Mouse (Mus musculus): ENCODE data around the gene Cers5. TPM values are rescaled to one million over a fixed set of nuclear protein-coding genes. Genes with fewer than 3 reads are reported as not detected.

Gene Cers5
- polyA plus RNA-seq, 1 experiment from 2014 or later: 61.6 TPM

GRCm38 (mm10) chr15:99725341-99726155 is 47.1 kb downstream of the Cers5 start, which contains the start of gene Cox14:
TSS of gene Cox14 (plus strand) at chr15:99725618.
- H3K27ac ChIP-seq (ENCODE audit: low read depth, low read length): peak within 1 kb of the TSS; percentile 90
- peak within 1 kb of the TSS; percentile 96 for H3K4me3 ChIP-seq (ENCODE audit: low read depth, low read length)
- H3K27me3 ChIP-seq (ENCODE audit: control insufficient read depth, insufficient read depth, low read length): no peaks in the 10 kb centered on the region
- WGBS: under 1% methylated on average over 58 of the region's 68 CpGs
- H3K4me2 ChIP-seq (replicated peaks; ENCODE audit: low read depth, low read length): peak within 1 kb of the TSS; percentile 52
- peak within 1 kb of the TSS; percentile 96 for H3K9ac ChIP-seq (ENCODE audit: low read depth, low read length)
- DNase-seq (ENCODE audit: low spot score) (peak; percentile 99), ATAC-seq (ENCODE audit: low FRiP score) (peak; percentile 95)
- H3K36me3 ChIP-seq (ENCODE audit: control insufficient read depth, insufficient read depth, low read length): peaks cover 1% of the 10 kb centered on the region; the same call in 1 of the 2 replicates
- H3K9me3 ChIP-seq (ENCODE audit: control insufficient read depth, low read length): no peaks in the 10 kb centered on the region
- peaks cover 12% of the 10 kb centered on the region for H3K4me1 ChIP-seq (replicated peaks; ENCODE audit: control insufficient read depth, insufficient read depth, low read length)

- H3K9ac ChIP-seq (ENCODE audit: low read depth, low read length): no peak overlapping the region
- peak overlapping the region; percentile 36 for H3K4me2 ChIP-seq (replicated peaks; ENCODE audit: low read depth, low read length)
- no peaks in the 10 kb centered on the region for H3K27me3 ChIP-seq (ENCODE audit: control insufficient read depth, insufficient read depth, low read length)
- peaks cover 12% of the 10 kb centered on the region for H3K4me1 ChIP-seq (replicated peaks; ENCODE audit: control insufficient read depth, insufficient read depth, low read length)
- DNase-seq (ENCODE audit: low spot score): peak; percentile 74
- WGBS: 14% methylated on average over 16 of the region's 16 CpGs
- H3K9me3 ChIP-seq (ENCODE audit: control insufficient read depth, low read length): no peaks in the 10 kb centered on the region
- peak overlapping the region; percentile 59 for H3K27ac ChIP-seq (ENCODE audit: low read depth, low read length)
- ATAC-seq (ENCODE audit: low FRiP score): peak; percentile 34; the same call in 1 of the 2 replicates
- H3K36me3 ChIP-seq (ENCODE audit: control insufficient read depth, insufficient read depth, low read length): peaks cover 4% of the 10 kb centered on the region; the same call in 1 of the 2 replicates
- no peak overlapping the region for H3K4me3 ChIP-seq (ENCODE audit: low read depth, low read length)
Measured at GRCm38 (mm10) chr15:99724292-99725021, 48.2 kb downstream of the Cers5 start.

- H3K9ac ChIP-seq (ENCODE audit: low read depth, low read length): no peak overlapping the region
- peak overlapping the region; percentile 59 for H3K27ac ChIP-seq (ENCODE audit: low read depth, low read length)
- no peaks in the 10 kb centered on the region for H3K9me3 ChIP-seq (ENCODE audit: control insufficient read depth, low read length)
- 8% methylated on average over 11 of the region's 11 CpGs for WGBS
- H3K4me1 ChIP-seq (replicated peaks; ENCODE audit: control insufficient read depth, insufficient read depth, low read length): peaks cover 12% of the 10 kb centered on the region
- no peak overlapping the region for H3K4me2 ChIP-seq (replicated peaks; ENCODE audit: low read depth, low read length)
- DNase-seq (ENCODE audit: low spot score) (no peak), ATAC-seq (ENCODE audit: low FRiP score) (no peak)
- H3K4me3 ChIP-seq (ENCODE audit: low read depth, low read length): no peak overlapping the region
- H3K36me3 ChIP-seq (ENCODE audit: control insufficient read depth, insufficient read depth, low read length): peaks cover 4% of the 10 kb centered on the region; the same call in 1 of the 2 replicates
- no peaks in the 10 kb centered on the region for H3K27me3 ChIP-seq (ENCODE audit: control insufficient read depth, insufficient read depth, low read length)
Measured at GRCm38 (mm10) chr15:99723515-99724291, 49.0 kb downstream of the Cers5 start.

GRCm38 (mm10) chr15:99723120-99723514 is 49.6 kb downstream of the Cers5 start:
- Histone ChIP-seq H3K36me3 (ENCODE audit: control insufficient read depth, insufficient read depth, low read length) (peaks cover 4% of the 10 kb centered on the region; the same call in 1 of the 2 replicates), H3K4me1 (replicated peaks; ENCODE audit: control insufficient read depth, insufficient read depth, low read length) (peaks cover 12% of the 10 kb centered on the region), H3K27ac (ENCODE audit: low read depth, low read length) (peak overlapping the region; percentile 59; the same call in 1 of the 2 replicates)

GRCm38 (mm10) chr15:99721921-99722743 is 50.6 kb downstream of the Cers5 start:
- H3K36me3 ChIP-seq (ENCODE audit: control insufficient read depth, insufficient read depth, low read length): peaks cover 4% of the 10 kb centered on the region; the same call in 1 of the 2 replicates
- 80% methylated on average over 25 of the region's 25 CpGs for WGBS
- H3K4me1 ChIP-seq (replicated peaks; ENCODE audit: control insufficient read depth, insufficient read depth, low read length): peaks cover 12% of the 10 kb centered on the region

More at GRCm38 (mm10) chr15:99723120-99723514, 49.6 kb downstream of the Cers5 start:
- 51% methylated on average over 10 of the region's 10 CpGs for WGBS
- H3K4me3 ChIP-seq (ENCODE audit: low read depth, low read length): no peak overlapping the region
- ATAC-seq (ENCODE audit: low FRiP score): no peak
- 0 out of 2 replicates have a peak overlapping the region, but pooled peaks have one; percentile 19 for H3K9ac ChIP-seq (ENCODE audit: low read depth, low read length)
- no peaks in the 10 kb centered on the region for H3K9me3 ChIP-seq (ENCODE audit: control insufficient read depth, low read length)
- no peaks in the 10 kb centered on the region for H3K27me3 ChIP-seq (ENCODE audit: control insufficient read depth, insufficient read depth, low read length)
- no peak overlapping the region for H3K4me2 ChIP-seq (replicated peaks; ENCODE audit: low read depth, low read length)
- no peak for DNase-seq (ENCODE audit: low spot score)

GRCm38 (mm10) chr15:99719865-99720264 is 52.8 kb downstream of the Cers5 start:
- Histone ChIP-seq H3K4me1 (replicated peaks; ENCODE audit: control insufficient read depth, insufficient read depth, low read length) (peaks cover 12% of the 10 kb centered on the region), H3K27ac (ENCODE audit: low read depth, low read length) (no peak overlapping the region), H3K27me3 (ENCODE audit: control insufficient read depth, insufficient read depth, low read length) (no peaks in the 10 kb centered on the region), H3K9me3 (ENCODE audit: control insufficient read depth, low read length) (no peaks in the 10 kb centered on the region), H3K9ac (ENCODE audit: low read depth, low read length) (no peak overlapping the region), H3K36me3 (ENCODE audit: control insufficient read depth, insufficient read depth, low read length) (peaks cover 4% of the 10 kb centered on the region; the same call in 1 of the 2 replicates), H3K4me2 (replicated peaks; ENCODE audit: low read depth, low read length) (no peak overlapping the region), H3K4me3 (ENCODE audit: low read depth, low read length) (no peak overlapping the region)
- WGBS: 86% methylated on average over 8 of the region's 8 CpGs
- ATAC-seq (ENCODE audit: low FRiP score) (no peak), DNase-seq (ENCODE audit: low spot score) (no peak)

More at GRCm38 (mm10) chr15:99721921-99722743, 50.6 kb downstream of the Cers5 start:
- ATAC-seq (ENCODE audit: low FRiP score) (no peak), DNase-seq (ENCODE audit: low spot score) (no peak)
- no peaks in the 10 kb centered on the region for H3K27me3 ChIP-seq (ENCODE audit: control insufficient read depth, insufficient read depth, low read length)
- no peaks in the 10 kb centered on the region for H3K9me3 ChIP-seq (ENCODE audit: control insufficient read depth, low read length)
- H3K27ac ChIP-seq (ENCODE audit: low read depth, low read length): no peak overlapping the region
- no peak overlapping the region for H3K9ac ChIP-seq (ENCODE audit: low read depth, low read length)
- no peak overlapping the region for H3K4me3 ChIP-seq (ENCODE audit: low read depth, low read length)
- H3K4me2 ChIP-seq (replicated peaks; ENCODE audit: low read depth, low read length): no peak overlapping the region

GRCm38 (mm10) chr15:99718461-99719021 is 54.1 kb downstream of the Cers5 start:
- DNase-seq (ENCODE audit: low spot score) (no peak), ATAC-seq (ENCODE audit: low FRiP score) (no peak)
- WGBS: 83% methylated on average over 9 of the region's 9 CpGs
- H3K4me3 ChIP-seq (ENCODE audit: low read depth, low read length): no peak overlapping the region
- H3K9ac ChIP-seq (ENCODE audit: low read depth, low read length): no peak overlapping the region
- no peak overlapping the region for H3K4me2 ChIP-seq (replicated peaks; ENCODE audit: low read depth, low read length)
- H3K27me3 ChIP-seq (ENCODE audit: control insufficient read depth, insufficient read depth, low read length): no peaks in the 10 kb centered on the region
- H3K9me3 ChIP-seq (ENCODE audit: control insufficient read depth, low read length): no peaks in the 10 kb centered on the region
- no peak overlapping the region for H3K27ac ChIP-seq (ENCODE audit: low read depth, low read length)
- peaks cover 4% of the 10 kb centered on the region; the same call in 1 of the 2 replicates for H3K36me3 ChIP-seq (ENCODE audit: control insufficient read depth, insufficient read depth, low read length)
- H3K4me1 ChIP-seq (replicated peaks; ENCODE audit: control insufficient read depth, insufficient read depth, low read length): peaks cover 5% of the 10 kb centered on the region

All from hindbrain, embryonic 11.5 days (tissue).